In genomic region chr3:131320184-131320583, GRCm38 (mm10) we compare ENCODE assay signal across 9 mouse cellular contexts. TPM values are rescaled to one million over a fixed set of nuclear protein-coding genes. Genes with fewer than 3 reads are reported as not detected.
DNase-seq lines count a peak whose midpoint lies in the region; ATAC-seq and TF ChIP-seq lines count a peak whose summit lies in the region.
"Had no signal": no experiment of that assay in that cellular context is flagged by ENCODE, and none has a peak within 500 bp of the region (broad histone marks: within the 10 kb centered on the region; RNA-seq: fewer than 3 reads in every experiment).

No protein-coding gene starts in this region.

- no peak overlapping the region for H3K9ac ChIP-seq in liver, embryonic 12.5 days
- H3K9ac ChIP-seq in limb, embryonic 15.5 days: no peak overlapping the region
- H3K9ac ChIP-seq in neural tube, embryonic 15.5 days (replicated peaks): no peak overlapping the region

- no peak overlapping the region for H3K4me3 ChIP-seq in liver, embryonic 12.5 days
- H3K4me3 ChIP-seq in cerebellum, adult 2 months (replicated peaks; ENCODE audit: insufficient read depth, low read depth, low read length): no peak overlapping the region
- H3K4me3 ChIP-seq in limb, embryonic 15.5 days: no peak overlapping the region; the same call in 1 of the 2 replicates
- H3K4me3 ChIP-seq in neural tube, embryonic 15.5 days (replicated peaks): no peak overlapping the region
- H3K4me3 ChIP-seq: erythroblast, embryonic 14.5 days had no signal

- no peak overlapping the region for H3K27ac ChIP-seq in liver, embryonic 12.5 days
- H3K27ac ChIP-seq in cerebellum, adult 2 months (ENCODE audit: insufficient read depth, low read length): no peak overlapping the region
- H3K27ac ChIP-seq in limb, embryonic 15.5 days: no peak overlapping the region
- no peak overlapping the region for H3K27ac ChIP-seq in neural tube, embryonic 15.5 days (replicated peaks)

- no peaks in the 10 kb centered on the region for H3K27me3 ChIP-seq in liver, embryonic 12.5 days (replicated peaks)
- H3K27me3 ChIP-seq in cerebellum, adult 2 months (ENCODE audit: control insufficient read depth, insufficient read depth, low read length): no peaks in the 10 kb centered on the region
- no peaks in the 10 kb centered on the region for H3K27me3 ChIP-seq in limb, embryonic 15.5 days
- no peaks in the 10 kb centered on the region for H3K27me3 ChIP-seq in neural tube, embryonic 15.5 days (replicated peaks)

- H3K4me2 ChIP-seq in liver, embryonic 12.5 days: no peak overlapping the region
- H3K4me2 ChIP-seq in limb, embryonic 15.5 days: peak overlapping the region; percentile 37
- peak overlapping the region; percentile 26; the same call in 1 of the 2 replicates for H3K4me2 ChIP-seq in neural tube, embryonic 15.5 days

- 8% methylated on average over 3 of the region's 3 CpGs for WGBS in liver, embryonic 12.5 days (ENCODE audit: insufficient replicate concordance)
- 5% methylated on average over 3 of the region's 3 CpGs for WGBS in cerebellum, adult 2 months
- 3% methylated on average over 3 of the region's 3 CpGs for WGBS in limb, embryonic 15.5 days
- WGBS in neural tube, embryonic 15.5 days: 11% methylated on average over 3 of the region's 3 CpGs

- H3K36me3 ChIP-seq in liver, embryonic 12.5 days: no peaks in the 10 kb centered on the region
- H3K36me3 ChIP-seq in limb, embryonic 15.5 days: no peaks in the 10 kb centered on the region
- H3K36me3 ChIP-seq in neural tube, embryonic 15.5 days: no peaks in the 10 kb centered on the region

- DNase-seq in liver: peak; percentile 75
- peak; percentile 75 to 80 for DNase-seq in cerebellum, adult 2 months
- peak; percentile 78 for DNase-seq in frontal cortex, postnatal 36 days (ENCODE audit: low spot score in 2 of 2)
- peak; percentile 86 for DNase-seq in kidney, adult 9 months
- peak; percentile 92 for DNase-seq in testis, postnatal 10 days (ENCODE audit: low spot score)

- no peaks in the 10 kb centered on the region for H3K9me3 ChIP-seq in liver, embryonic 12.5 days (replicated peaks)
- no peaks in the 10 kb centered on the region for H3K9me3 ChIP-seq in limb, embryonic 15.5 days
- no peaks in the 10 kb centered on the region for H3K9me3 ChIP-seq in neural tube, embryonic 15.5 days (replicated peaks)

- peak; percentile 85 for TF ChIP-seq CTCF in cerebellum, adult 2 months (IDR thresholded peaks at IDR 0.05; ENCODE audit: borderline replicate concordance, insufficient read depth, low read depth, low read length)

- H3K4me1 ChIP-seq in liver, embryonic 12.5 days: no peaks in the 10 kb centered on the region
- peaks cover 4% of the 10 kb centered on the region; the same call in 1 of the 2 replicates for H3K4me1 ChIP-seq in cerebellum, adult 2 months (ENCODE audit: control insufficient read depth, insufficient read depth, low read length)
- peaks cover 14% of the 10 kb centered on the region for H3K4me1 ChIP-seq in limb, embryonic 15.5 days
- H3K4me1 ChIP-seq in neural tube, embryonic 15.5 days: peaks cover 17% of the 10 kb centered on the region; the same call in 1 of the 2 replicates

- ATAC-seq in liver, embryonic 12.5 days: no peak
- ATAC-seq in limb, embryonic 15.5 days (ENCODE audit: insufficient number of reproducible peaks, low FRiP score, low TSS enrichment, low read depth): no peak
- ATAC-seq in neural tube, embryonic 15.5 days (ENCODE audit: low FRiP score): peak; percentile 55; the same call in 1 of the 2 replicates

- TF ChIP-seq POLR2A in cerebellum, adult 2 months (IDR thresholded peaks at IDR 0.05; ENCODE audit: borderline replicate concordance, insufficient read depth, low read length): no peak

RNA-seq across cellular contexts. Expression of gene Cyp2u1, which starts 17.2 kb away (rescaled TPM):
- polyA plus RNA-seq in liver, embryonic 12.5 days (2016; fragmentation: Nextera tagmentation; extraction: Ambion mirVana): 0.29 and 0.67 TPM in 2 replicates
- 13.1 and 13.8 TPM in 2 replicates for polyA plus RNA-seq in cerebellum, adult 2 months (2012; rRNA removed)
- polyA plus RNA-seq in limb, embryonic 15.5 days (2015; fragmentation: Nextera tagmentation; extraction: Ambion mirVana): 1.2 and 1.3 TPM in 2 replicates
- 8.2 and 8.5 TPM in 2 replicates for polyA plus RNA-seq in neural tube, embryonic 15.5 days (2015; fragmentation: Nextera tagmentation; extraction: Ambion mirVana)
- polyA plus RNA-seq: erythroblast, embryonic 14.5 days had no signal

RNA-seq across cellular contexts. Expression of gene Hadh, which starts 48.3 kb away (rescaled TPM):
- polyA plus RNA-seq in liver, embryonic 12.5 days (2016; fragmentation: Nextera tagmentation; extraction: Ambion mirVana): 72.7 and 74.3 TPM in 2 replicates
- polyA plus RNA-seq in cerebellum, adult 2 months (2012; rRNA removed): 39.6 and 40.5 TPM in 2 replicates
- polyA plus RNA-seq in limb, embryonic 15.5 days (2015; fragmentation: Nextera tagmentation; extraction: Ambion mirVana): 113 and 115 TPM in 2 replicates
- polyA plus RNA-seq in neural tube, embryonic 15.5 days (2015; fragmentation: Nextera tagmentation; extraction: Ambion mirVana): 22.5 and 44.9 TPM in 2 replicates
